Mouse (Mus musculus) B cell, adult 2 months (primary cell): ENCODE measurements around the gene Cpne9.
"Not testable (repeated sequence)": the region's sequence is repeated elsewhere in the genome, so short reads cannot be mapped to it uniquely, and the experiment has no call there.

Source experiments
- DNase-seq, 2 experiments: peaks; one replicate each; pipeline ENCODE4 v3.0.0; 2022

Cpne9 gene

DNA sequence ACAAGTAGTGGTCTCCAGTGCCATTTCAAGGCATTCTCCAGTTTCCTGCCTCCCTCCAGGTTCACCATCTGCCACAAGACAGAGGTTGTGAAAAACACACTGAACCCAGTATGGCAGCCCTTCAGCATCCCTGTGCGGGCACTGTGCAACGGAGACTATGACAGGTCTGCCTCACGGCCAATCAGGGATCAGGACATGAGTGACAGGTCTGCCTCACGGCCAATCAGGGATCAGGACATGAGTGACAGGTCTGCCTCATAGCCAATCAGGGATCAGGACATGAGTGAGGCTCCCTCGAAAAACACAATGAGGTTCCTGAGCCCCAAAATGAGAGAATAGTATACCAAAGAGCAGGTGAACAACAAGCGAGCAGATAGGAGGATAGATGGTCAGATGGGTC, 8.2 kb downstream of the Cpne9 start:
- DNase-seq: no peak

- no peak for DNase-seq
Measured at GRCm38 (mm10) chr6:113292938-113293337, 10.8 kb downstream of the Cpne9 start.

GRCm38 (mm10) chr6:113296046-113296445, 13.9 kb downstream of the Cpne9 start:
- no peak for DNase-seq

GRCm38 (mm10) chr6:113296639-113297038, 14.5 kb downstream of the Cpne9 start:
- no peak for DNase-seq

DNA sequence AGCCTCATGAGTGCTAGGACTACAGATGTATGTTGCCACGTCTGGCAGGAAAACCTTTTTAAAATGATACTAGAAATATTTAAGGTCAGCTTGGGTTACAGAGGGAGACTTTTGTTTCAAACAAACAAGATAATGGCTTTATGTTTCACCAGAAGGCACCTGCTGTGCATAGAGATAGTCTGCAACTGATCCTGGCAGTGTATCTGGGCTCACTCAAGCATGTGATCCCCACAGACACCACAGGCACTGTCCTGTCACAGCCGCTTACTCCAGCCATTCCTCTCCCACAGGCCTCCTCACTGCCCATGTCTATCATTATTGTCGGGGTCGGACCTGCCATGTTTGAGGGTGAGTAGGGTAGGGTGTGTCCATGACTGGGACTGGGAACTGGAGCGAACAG, 19.2 kb downstream of the Cpne9 start:
- no peak for DNase-seq

DNA sequence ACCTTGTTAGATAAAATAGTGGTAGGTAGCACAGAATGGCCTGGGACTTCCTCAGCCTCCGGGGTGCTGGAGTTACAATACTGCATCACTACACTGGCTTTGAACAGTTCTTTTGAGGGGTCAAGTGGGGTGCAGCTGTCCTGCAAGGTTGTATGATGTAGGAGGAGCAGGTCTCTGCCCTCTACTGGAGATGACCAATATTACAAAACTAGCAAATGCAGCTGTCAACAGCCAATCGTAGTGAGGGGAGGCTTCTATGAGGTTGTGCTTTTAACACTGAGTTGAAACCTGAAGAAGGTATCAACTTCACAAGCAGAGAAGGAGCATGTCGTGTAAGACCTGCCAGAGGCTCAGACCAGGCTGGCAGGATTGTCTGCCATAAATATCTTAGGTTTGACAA, 20.2 kb downstream of the Cpne9 start:
- peak; percentile 42 to 44 for DNase-seq

DNA sequence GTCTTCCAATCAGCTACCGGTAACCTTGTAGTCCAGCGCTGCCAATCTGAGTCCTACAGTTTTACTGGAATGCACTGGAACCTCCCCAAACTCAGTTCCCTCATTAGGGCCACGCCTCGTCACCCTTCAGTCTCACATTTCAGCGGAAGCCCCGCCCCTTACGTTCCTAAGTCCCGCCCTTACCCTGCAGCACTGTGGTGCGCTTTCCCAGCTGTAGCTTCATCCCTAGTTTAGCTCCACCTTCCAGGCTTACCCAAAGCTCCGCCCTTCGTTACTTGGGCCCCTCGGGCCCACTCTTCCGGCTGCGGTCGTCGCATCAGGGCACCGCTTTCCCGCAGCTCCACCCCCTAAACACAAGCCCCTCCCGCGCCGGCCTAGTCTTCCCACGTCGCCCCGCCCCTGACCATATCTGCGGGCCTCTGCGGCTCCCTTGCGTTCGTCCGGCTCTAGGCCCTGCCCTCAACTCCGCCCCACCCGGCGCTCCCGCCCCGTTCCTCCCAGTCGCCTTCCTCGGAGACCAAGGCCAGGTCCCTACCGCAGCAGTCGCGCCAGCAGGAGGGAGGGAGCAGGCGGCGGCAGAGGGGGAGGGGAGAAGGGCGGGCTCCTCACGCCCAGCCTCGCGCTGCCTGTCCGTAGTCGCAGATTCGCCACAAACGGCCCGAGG, 24.3 kb downstream of the Cpne9 start:
- DNase-seq: peak; percentile 99 to 100

GRCm38 (mm10) chr6:113306986-113307349, 24.9 kb downstream of the Cpne9 start, which contains the start of gene Brpf1:
Gene Brpf1 (plus strand): TSS chr6:113307137.
- DNase-seq: no peak

DNA sequence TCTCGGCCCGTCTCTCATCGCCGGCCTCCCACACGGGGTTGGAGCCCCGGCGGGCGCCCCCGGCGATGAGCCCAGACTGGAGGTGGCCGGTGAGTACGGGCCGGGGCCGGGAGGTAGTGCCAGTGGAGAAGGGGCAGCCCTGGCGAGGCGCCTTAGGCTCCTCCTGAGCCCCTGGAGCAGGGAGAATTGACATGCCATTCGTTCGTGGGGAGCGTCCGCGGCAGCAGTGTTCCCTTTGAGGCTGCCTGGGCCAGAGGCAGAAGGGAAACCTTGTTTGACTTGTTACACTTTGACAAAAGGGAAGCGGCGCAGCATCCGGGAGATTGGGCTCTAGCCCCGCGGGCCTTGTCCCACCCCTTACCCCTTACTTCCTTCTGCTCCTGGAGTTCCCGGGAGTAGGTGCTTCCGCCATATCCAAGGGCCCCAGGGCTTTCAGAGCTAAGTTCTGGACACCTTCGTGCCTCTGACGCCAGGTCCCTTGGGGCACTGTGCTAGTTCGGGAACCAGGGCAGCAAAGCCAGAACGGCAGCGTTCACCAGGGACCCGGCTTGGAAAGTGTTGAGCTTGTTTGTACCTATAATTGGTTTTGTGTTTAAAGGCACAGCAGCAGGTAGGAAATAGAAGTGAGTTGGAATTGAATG, 25.5 kb downstream of the Cpne9 start:
- DNase-seq: peak; percentile 58 to 62

- peak; percentile 58 to 67 for DNase-seq
Measured at GRCm38 (mm10) chr6:113308141-113308540, 26.0 kb downstream of the Cpne9 start.

DNA sequence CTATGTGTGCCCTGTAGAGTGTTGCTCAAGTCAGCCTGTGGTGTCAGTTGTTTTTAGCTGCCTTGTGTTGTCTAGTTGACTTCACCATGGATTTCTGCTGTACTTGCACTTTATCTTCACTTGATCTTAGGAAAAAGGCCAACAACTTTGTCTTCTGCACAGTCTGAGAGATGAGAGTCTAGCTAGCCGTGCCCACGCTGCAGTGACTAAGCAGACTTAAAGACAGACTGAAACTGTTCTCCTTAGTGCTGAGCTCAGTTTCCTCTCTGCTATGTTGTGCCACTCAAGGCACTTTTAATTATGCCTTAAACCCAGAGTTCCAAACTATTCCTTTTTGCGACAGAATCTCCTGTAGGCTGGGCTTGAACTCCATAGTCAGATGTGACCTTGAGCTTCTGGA, 33.9 kb downstream of the Cpne9 start:
- no peak for DNase-seq

GRCm38 (mm10) chr6:113326533-113327315, 44.6 kb downstream of the Cpne9 start, which contains the start of gene Ogg1:
Gene Ogg1 (plus strand): TSS chr6:113326972.
- peak; percentile 95 to 96 for DNase-seq

- DNase-seq: no peak
Measured at GRCm38 (mm10) chr6:113329396-113329795, 47.3 kb downstream of the Cpne9 start.

- DNase-seq: peak; percentile 57 to 60
Measured at GRCm38 (mm10) chr6:113330547-113330946, 48.4 kb downstream of the Cpne9 start.

DNA sequence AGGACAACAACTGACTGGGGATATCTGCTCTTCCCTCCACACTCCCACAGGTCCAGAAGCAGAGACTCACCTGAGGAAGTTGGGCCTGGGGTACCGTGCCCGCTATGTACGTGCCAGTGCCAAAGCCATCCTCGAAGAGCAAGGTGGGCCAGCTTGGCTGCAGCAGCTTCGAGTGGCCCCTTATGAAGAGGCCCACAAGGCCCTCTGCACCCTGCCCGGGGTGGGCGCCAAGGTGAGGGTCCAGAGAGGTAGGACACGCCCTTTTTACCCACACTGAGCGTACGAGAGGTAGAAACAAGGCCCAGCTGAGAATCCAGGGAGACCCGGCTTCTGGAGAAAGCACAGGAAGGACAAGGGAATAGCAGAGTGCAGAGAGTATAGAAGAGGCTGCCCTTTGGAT, 49.6 kb downstream of the Cpne9 start:
- DNase-seq: no peak

- DNase-seq: not testable (repeated sequence)
Measured at GRCm38 (mm10) chr6:113332734-113333133, 50.6 kb downstream of the Cpne9 start.

- DNase-seq: no peak
Measured at GRCm38 (mm10) chr6:113333137-113333950, 51.2 kb downstream of the Cpne9 start.

- DNase-seq: no peak
Measured at GRCm38 (mm10) chr6:113334216-113334615, 52.1 kb downstream of the Cpne9 start.

GRCm38 (mm10) chr6:113336852-113337620, 54.9 kb downstream of the Cpne9 start:
- no peak for DNase-seq

DNA sequence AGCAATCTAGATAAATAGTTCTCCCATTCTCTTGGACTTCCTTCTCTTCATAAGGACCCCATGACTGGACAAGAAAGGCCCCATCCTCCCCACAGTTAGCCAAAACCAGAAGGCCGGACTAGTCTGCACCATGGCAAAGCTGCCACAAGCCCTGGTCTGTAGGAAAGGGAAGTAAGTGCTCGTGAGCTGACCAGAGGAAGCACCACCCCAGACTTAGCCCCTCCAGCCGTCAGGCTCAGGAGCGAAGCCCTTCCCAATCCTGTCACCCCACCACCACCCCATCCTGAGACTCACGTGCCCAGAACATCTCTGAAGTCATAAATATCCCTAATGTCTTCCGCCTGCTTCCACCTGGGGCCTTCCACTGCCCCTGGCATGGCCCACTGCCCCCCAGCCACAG, 59.5 kb downstream of the Cpne9 start:
- no peak for DNase-seq

DNA sequence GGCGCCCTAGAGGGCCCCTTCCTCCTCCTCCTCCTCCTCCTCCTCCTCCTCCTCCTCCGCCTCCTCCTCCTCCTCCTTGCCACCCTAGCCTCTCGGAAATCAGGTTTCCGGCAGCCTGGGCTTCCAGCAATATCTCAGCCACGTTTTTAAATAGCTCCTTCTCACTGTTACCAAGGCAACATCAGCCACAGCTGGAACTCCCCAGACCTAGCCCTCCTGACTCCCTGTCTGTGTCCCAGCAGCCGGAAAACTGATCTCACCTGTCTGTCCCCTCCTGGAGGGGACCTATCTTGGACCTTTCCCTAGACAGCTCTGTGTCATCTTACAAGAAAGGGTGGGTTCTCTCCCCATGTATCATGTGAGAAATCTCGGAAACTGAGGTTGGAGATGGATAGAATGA, 60.2 kb downstream of the Cpne9 start:
- no peak for DNase-seq
